Mouse (Mus musculus) embryonic facial prominence, embryonic 12.5 days (tissue): ENCODE data around the gene Dda1. TPM values are rescaled to one million over a fixed set of nuclear protein-coding genes. Genes with fewer than 3 reads are reported as not detected.

Experiments
- ATAC-seq: fragments of 200-750 bp; cut with Nextera tagmentation; 2 replicates; pipeline ENCODE4 v1.8.0; 2017; ENCODE audit not compliant: insufficient number of reproducible peaks, insufficient read depth, low FRiP score, low TSS enrichment
- H3K27ac ChIP-seq: fragments of 300-500 bp; sonication (generic); 2 replicates; pipeline ENCODE4 v1.5.1; 2016; ENCODE audit warnings: mild to moderate bottlenecking
- H3K27me3 ChIP-seq: fragments of 300-500 bp; sonication (generic); 2 replicates; pipeline ENCODE4 v1.6.1; 2016; ENCODE audit warnings: mild to moderate bottlenecking, moderate library complexity
- H3K36me3 ChIP-seq: fragments of 300-500 bp; sonication (generic); 2 replicates; pipeline ENCODE4 v1.6.1; 2016; ENCODE audit warnings: mild to moderate bottlenecking
- H3K4me1 ChIP-seq: fragments of 300-500 bp; sonication (generic); 2 replicates; pipeline ENCODE4 v1.6.1; 2016
- H3K4me2 ChIP-seq: fragments of 300-500 bp; sonication (generic); replicated peaks from 2 replicates; pipeline ENCODE4 v1.6.1; 2016; ENCODE audit warnings: mild to moderate bottlenecking, moderate library complexity
- H3K4me3 ChIP-seq: fragments of 300-500 bp; sonication (generic); 2 replicates; pipeline ENCODE4 v1.5.1; 2016; ENCODE audit warnings: mild to moderate bottlenecking
- H3K9ac ChIP-seq: fragments of 300-500 bp; sonication (generic); 2 replicates; pipeline ENCODE4 v1.6.1; 2016; ENCODE audit warnings: mild to moderate bottlenecking, moderate library complexity
- H3K9me3 ChIP-seq: fragments of 300-500 bp; sonication (generic); 2 replicates; pipeline ENCODE4 v1.6.1; 2016; ENCODE audit warnings: mild to moderate bottlenecking, moderate library complexity
- WGBS: fragments of 180-500 bp; shearing (Covaris S2); methylation state at CpG from one replicate; pipeline ENCODE4 v1.1.7; 2016; 5-methylcytosine and 5-hydroxymethylcytosine counted together
- polyA plus RNA-seq: library from polyadenylated mRNA; unstranded; fragments of >200 nt; fragmentation: Nextera tagmentation; extraction: Ambion mirVana; gene quantifications from 2 replicates; pipeline ENCODE4 v1.2.1, GENCODE M21; 2016

The Dda1 gene
- polyA plus RNA-seq, 1 experiment from 2014 or later, result 108 TPM

DNA sequence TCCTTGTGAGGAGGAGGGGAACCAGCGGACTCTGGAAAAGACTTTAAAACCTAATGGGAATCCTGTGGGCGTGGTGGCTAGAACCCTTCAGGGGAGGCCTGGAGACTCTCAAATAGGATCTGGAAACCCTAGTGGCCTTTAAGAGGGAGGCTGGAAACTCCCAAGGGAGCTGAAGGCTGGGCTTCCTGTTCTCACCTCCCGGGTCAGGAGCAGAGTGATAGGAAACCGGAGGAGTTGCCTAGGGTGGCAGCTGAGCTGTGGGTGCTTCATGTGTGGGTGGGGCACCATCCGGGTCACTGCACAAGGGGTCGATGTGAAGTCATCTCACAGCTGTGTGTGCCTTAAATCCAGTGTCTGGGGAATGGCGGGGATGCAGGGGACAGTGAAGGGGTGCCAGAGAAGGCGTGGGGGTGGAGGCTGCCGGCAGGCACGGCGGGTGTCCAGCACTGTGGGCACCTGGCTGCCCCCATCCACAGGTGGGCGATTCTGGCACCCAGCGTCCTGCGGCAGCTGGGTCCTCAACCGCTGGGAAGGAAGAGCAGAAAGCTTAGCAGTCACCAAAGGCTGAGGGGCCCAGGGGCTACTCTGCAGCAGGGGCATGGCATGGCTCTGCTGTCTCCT, 29.0 kb downstream of the Dda1 start:
- 0 out of 2 replicates have a peak overlapping the region, but pooled peaks have one; percentile 32 for H3K27ac ChIP-seq
- H3K4me2 ChIP-seq, result peak overlapping the region; percentile 7; the same call in 1 of the 2 replicates
- no peak overlapping the region for H3K9ac ChIP-seq
- peaks cover 26% of the 10 kb centered on the region for H3K4me1 ChIP-seq
- no peaks in the 10 kb centered on the region for H3K9me3 ChIP-seq
- 22% methylated on average over 15 of the region's 15 CpGs for WGBS
- peaks cover 7% of the 10 kb centered on the region; the same call in 1 of the 2 replicates for H3K36me3 ChIP-seq
- no peak for ATAC-seq
- no peaks in the 10 kb centered on the region for H3K27me3 ChIP-seq
- no peak overlapping the region for H3K4me3 ChIP-seq

DNA sequence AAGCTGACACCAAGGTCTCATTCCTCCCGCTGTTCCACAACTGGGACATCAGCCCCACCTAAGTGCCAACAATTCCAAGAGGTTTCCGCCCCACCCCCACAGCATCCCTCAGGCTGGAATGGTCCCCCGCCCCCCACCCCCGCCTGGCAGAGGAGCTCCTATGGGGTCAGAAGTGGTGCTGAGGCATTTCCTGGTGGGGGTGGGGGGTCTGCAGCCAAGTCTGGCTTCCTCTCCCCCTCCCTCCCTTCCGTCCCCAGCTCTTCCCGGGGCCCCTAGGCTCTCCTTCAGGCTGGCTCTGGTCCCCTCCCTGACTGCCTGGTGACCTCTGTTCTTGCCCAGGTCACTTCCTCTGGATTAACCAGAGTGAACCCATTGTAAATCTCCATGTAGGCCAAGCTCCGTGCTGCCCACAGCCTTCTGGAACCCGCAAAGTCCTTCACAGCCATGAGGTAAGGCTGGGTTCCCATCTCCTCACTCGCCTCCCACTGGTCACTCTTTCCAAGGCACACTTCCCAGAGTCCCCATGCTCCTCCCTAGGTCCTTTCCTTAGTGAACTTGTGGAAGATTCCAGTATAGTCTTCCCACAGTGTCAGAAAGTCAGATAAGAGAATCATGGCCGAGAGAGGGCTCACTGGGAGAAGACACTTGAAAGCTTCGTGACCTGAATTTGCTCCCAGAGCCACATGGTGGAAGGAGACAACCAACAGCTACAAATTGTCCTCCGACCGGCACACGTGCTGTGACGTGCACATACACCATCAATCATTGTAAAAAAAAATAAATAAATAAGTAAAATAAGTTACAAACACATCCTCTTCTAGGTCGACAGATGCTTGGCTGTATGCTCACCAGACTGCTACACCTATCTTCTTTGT, 30.1 kb downstream of the Dda1 start:
- H3K4me2 ChIP-seq, result peak overlapping the region; percentile 27; the same call in 1 of the 2 replicates
- WGBS, result 30% methylated on average over 16 of the region's 16 CpGs
- H3K4me3 ChIP-seq, result no peak overlapping the region
- H3K27me3 ChIP-seq, result no peaks in the 10 kb centered on the region
- no peaks in the 10 kb centered on the region for H3K9me3 ChIP-seq
- ATAC-seq, result no peak
- no peak overlapping the region for H3K9ac ChIP-seq
- H3K36me3 ChIP-seq, result peaks cover 2% of the 10 kb centered on the region; the same call in 1 of the 2 replicates
- H3K4me1 ChIP-seq, result peaks cover 26% of the 10 kb centered on the region
- H3K27ac ChIP-seq, result no peak overlapping the region

GRCm38 (mm10) chr8:71504349-71504748, 35.4 kb downstream of the Dda1 start:
- ATAC-seq, result no peak
- H3K4me3 ChIP-seq, result no peak overlapping the region
- no peaks in the 10 kb centered on the region for H3K36me3 ChIP-seq
- H3K9me3 ChIP-seq, result no peaks in the 10 kb centered on the region
- no peak overlapping the region for H3K27ac ChIP-seq
- peaks cover 39% of the 10 kb centered on the region for H3K27me3 ChIP-seq
- H3K9ac ChIP-seq, result no peak overlapping the region
- 91% methylated on average over 4 of the region's 4 CpGs for WGBS
- H3K4me2 ChIP-seq, result no peak overlapping the region
- peaks cover under 1% of the 10 kb centered on the region; the same call in 1 of the 2 replicates for H3K4me1 ChIP-seq

DNA sequence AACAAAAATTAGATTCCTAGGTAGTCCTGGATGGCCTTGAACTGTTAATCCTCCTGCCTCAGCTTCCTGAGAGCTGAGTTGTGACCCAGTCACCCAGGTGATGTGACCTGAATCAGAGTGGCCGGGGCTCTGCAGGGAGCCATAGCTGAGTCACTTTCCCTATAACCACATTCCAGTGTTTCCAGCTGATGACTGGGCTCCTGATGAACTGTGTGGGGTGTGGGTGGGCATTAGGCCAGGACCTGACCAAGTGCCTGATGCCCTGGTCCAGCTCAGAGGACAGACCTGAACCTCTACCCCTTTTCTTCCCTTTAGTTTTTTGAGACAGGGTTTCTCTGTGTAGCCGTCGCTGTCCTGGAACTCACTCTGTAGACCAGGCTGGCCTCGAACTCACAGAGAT, 36.3 kb downstream of the Dda1 start:
- Histone ChIP-seq H3K9me3 (no peaks in the 10 kb centered on the region), H3K27ac (no peak overlapping the region), H3K4me1 (no peaks in the 10 kb centered on the region), H3K27me3 (peaks cover 43% of the 10 kb centered on the region), H3K9ac (no peak overlapping the region), H3K4me3 (no peak overlapping the region), H3K36me3 (no peaks in the 10 kb centered on the region), H3K4me2 (no peak overlapping the region)
- ATAC-seq, result no peak
- WGBS, result 86% methylated on average over 4 of the region's 4 CpGs

GRCm38 (mm10) chr8:71505979-71506378, 37.0 kb downstream of the Dda1 start:
- 79% methylated on average over 4 of the region's 4 CpGs for WGBS
- ATAC-seq, result no peak
- Histone ChIP-seq H3K27me3 (peaks cover 43% of the 10 kb centered on the region), H3K4me1 (no peaks in the 10 kb centered on the region), H3K4me2 (no peak overlapping the region), H3K27ac (no peak overlapping the region), H3K4me3 (no peak overlapping the region), H3K9me3 (no peaks in the 10 kb centered on the region), H3K9ac (no peak overlapping the region), H3K36me3 (no peaks in the 10 kb centered on the region)

GRCm38 (mm10) chr8:71507589-71508104, 38.6 kb downstream of the Dda1 start:
- Histone ChIP-seq H3K27ac (no peak overlapping the region), H3K36me3 (no peaks in the 10 kb centered on the region), H3K27me3 (peaks cover 43% of the 10 kb centered on the region), H3K9me3 (no peaks in the 10 kb centered on the region), H3K9ac (peak overlapping the region; percentile 42; the same call in 1 of the 2 replicates), H3K4me1 (no peaks in the 10 kb centered on the region), H3K4me3 (peak overlapping the region; percentile 35), H3K4me2 (peak overlapping the region; percentile 60)
- under 1% methylated on average over 61 of the region's 61 CpGs for WGBS
- ATAC-seq, result 0 out of 2 replicates have a peak, but pooled peaks have one; percentile 31

GRCm38 (mm10) chr8:71509316-71509715, 40.3 kb downstream of the Dda1 start:
- WGBS, result 44% methylated on average over 2 of the region's 2 CpGs
- H3K27ac ChIP-seq, result no peak overlapping the region
- H3K9me3 ChIP-seq, result no peaks in the 10 kb centered on the region
- no peaks in the 10 kb centered on the region for H3K4me1 ChIP-seq
- ATAC-seq, result no peak
- no peak overlapping the region for H3K9ac ChIP-seq
- peaks cover 43% of the 10 kb centered on the region for H3K27me3 ChIP-seq
- no peak overlapping the region for H3K4me2 ChIP-seq
- no peaks in the 10 kb centered on the region for H3K36me3 ChIP-seq
- H3K4me3 ChIP-seq, result no peak overlapping the region

GRCm38 (mm10) chr8:71511644-71512043, 42.6 kb downstream of the Dda1 start, which contains the start of gene Plvap:
TSS of gene Plvap (minus strand) at chr8:71511752.
- 50% methylated on average over 14 of the region's 14 CpGs for WGBS
- Histone ChIP-seq H3K27ac (0 out of 2 replicates have a peak within 1 kb of the TSS, but pooled peaks have one; percentile 11), H3K9me3 (no peaks in the 10 kb centered on the region), H3K4me2 (no peak within 1 kb of the TSS), H3K4me1 (no peaks in the 10 kb centered on the region), H3K27me3 (peaks cover 29% of the 10 kb centered on the region), H3K9ac (no peak within 1 kb of the TSS), H3K36me3 (no peaks in the 10 kb centered on the region), H3K4me3 (0 out of 2 replicates have a peak within 1 kb of the TSS, but pooled peaks have one; percentile 6)
- no peak; the same call in 1 of the 2 replicates for ATAC-seq

DNA sequence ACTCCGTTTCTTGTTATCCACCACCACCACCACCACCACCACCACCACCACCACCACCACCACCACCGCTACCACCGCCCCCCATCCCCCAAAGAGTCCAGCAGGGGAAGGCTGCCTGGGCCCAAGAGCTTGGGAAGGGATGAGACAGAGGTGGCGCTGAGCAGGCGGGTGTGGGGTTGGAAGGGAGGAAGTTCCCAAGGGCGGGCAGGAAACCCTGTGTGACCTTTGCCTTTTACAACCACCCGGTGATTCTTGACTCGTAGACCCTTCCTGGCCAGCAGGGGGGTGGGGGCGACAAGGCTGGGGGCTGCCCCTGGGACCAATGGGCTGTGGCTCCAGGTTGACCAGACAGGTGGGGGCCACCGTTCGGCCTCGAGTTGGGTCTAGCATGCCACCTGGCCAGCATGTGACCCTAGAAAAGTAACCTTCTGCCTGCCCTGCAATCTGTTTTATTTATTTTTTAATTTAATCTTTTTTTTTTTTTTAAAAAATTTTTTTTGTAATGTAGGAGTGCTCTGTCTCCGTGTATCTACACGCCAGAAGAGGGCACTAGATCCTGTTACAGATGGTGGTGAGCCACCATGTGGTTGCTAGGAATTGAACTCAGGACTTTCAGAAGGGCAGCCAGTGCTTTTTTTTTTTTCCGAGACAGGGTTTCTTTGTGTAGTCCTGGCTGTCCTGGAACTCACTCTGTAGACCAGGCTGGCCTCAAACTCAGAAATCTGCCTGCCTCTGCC, 44.2 kb downstream of the Dda1 start:
- WGBS, result 67% methylated on average over 15 of the region's 15 CpGs
- Histone ChIP-seq H3K27me3 (peaks cover 13% of the 10 kb centered on the region), H3K9me3 (no peaks in the 10 kb centered on the region), H3K4me1 (no peaks in the 10 kb centered on the region), H3K27ac (no peak overlapping the region), H3K4me3 (no peak overlapping the region), H3K4me2 (no peak overlapping the region), H3K9ac (no peak overlapping the region), H3K36me3 (no peaks in the 10 kb centered on the region)
- ATAC-seq, result no peak

DNA sequence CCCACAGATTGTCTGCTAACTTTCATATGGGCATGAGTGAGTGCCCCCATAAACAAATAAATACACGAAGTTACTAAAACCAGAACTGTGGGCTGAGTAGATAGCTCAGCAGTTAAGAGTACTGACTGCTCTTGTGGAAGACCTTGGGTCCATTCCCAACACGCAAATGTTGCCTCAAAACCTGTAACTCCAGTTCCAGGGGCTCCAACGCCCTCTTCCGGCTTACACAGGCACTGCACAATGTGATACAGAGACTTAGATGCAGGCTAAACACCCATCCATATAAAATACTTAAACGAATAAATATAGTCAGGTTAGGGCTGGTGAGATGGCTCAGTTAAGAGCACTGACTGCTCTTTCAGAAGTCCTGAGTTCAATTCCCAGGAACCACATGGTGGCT, 46.0 kb downstream of the Dda1 start:
- H3K4me1 ChIP-seq, result no peaks in the 10 kb centered on the region
- H3K4me3 ChIP-seq, result no peak overlapping the region
- H3K27me3 ChIP-seq, result no peaks in the 10 kb centered on the region
- no peaks in the 10 kb centered on the region for H3K36me3 ChIP-seq
- 66% methylated on average over 5 of the region's 5 CpGs for WGBS
- H3K9ac ChIP-seq, result no peak overlapping the region
- H3K4me2 ChIP-seq, result no peak overlapping the region
- no peak for ATAC-seq
- no peak overlapping the region for H3K27ac ChIP-seq
- no peaks in the 10 kb centered on the region for H3K9me3 ChIP-seq

- no peak for ATAC-seq
- Histone ChIP-seq H3K36me3 (no peaks in the 10 kb centered on the region), H3K4me2 (no peak overlapping the region), H3K9me3 (no peaks in the 10 kb centered on the region), H3K9ac (no peak overlapping the region), H3K27me3 (no peaks in the 10 kb centered on the region), H3K27ac (no peak overlapping the region), H3K4me1 (0 out of 2 replicates have a peak, but pooled peaks cover 3% of the 10 kb centered on the region), H3K4me3 (no peak overlapping the region)
- WGBS, result 5% methylated on average over 6 of the region's 6 CpGs
Measured at GRCm38 (mm10) chr8:71516786-71517185, 47.8 kb downstream of the Dda1 start.
